Mouse (Mus musculus) ES-Bruce4 (cell line): ENCODE measurements around the gene Dyrk1b. TPM values are rescaled to one million over a fixed set of nuclear protein-coding genes. Genes with fewer than 3 reads are reported as not detected.

Experiments used
- H3K27ac ChIP-seq: 2 replicates; pipeline ENCODE4 v1.5.1; 2012; ENCODE audit warnings: low read length, inconsistent platforms; ENCODE audit not compliant: insufficient read depth
- H3K27me3 ChIP-seq: 2 replicates; pipeline ENCODE4 v1.6.1; 2012; ENCODE audit warnings: mild to moderate bottlenecking, low read length, inconsistent platforms; ENCODE audit not compliant: control insufficient read depth, poor library complexity, insufficient read depth, severe bottlenecking
- H3K36me3 ChIP-seq: 2 replicates; pipeline ENCODE4 v1.6.1; 2012; ENCODE audit warnings: inconsistent platforms, mild to moderate bottlenecking, low read length, moderate library complexity; ENCODE audit not compliant: control insufficient read depth, poor library complexity, insufficient read depth, severe bottlenecking
- H3K4me1 ChIP-seq: one replicate; pipeline ENCODE4 v1.8.1; 2011; ENCODE audit warnings: low read length; ENCODE audit not compliant: control insufficient read depth, insufficient read depth
- H3K4me3 ChIP-seq: 2 replicates; pipeline ENCODE4 v1.5.1; 2011; ENCODE audit warnings: low read depth, mild to moderate bottlenecking, low read length
- H3K9ac ChIP-seq: 2 replicates; pipeline ENCODE4 v1.6.1; 2012; ENCODE audit warnings: low read depth, mild to moderate bottlenecking, inconsistent platforms; ENCODE audit not compliant: poor library complexity, severe bottlenecking
- H3K9me3 ChIP-seq: replicated peaks from 2 replicates; pipeline ENCODE4 v1.6.1; 2012; ENCODE audit warnings: mild to moderate bottlenecking, low read length, inconsistent platforms; ENCODE audit not compliant: control insufficient read depth, poor library complexity, insufficient read depth, severe bottlenecking
- CTCF ChIP-seq: IDR thresholded peaks from one replicate; pipeline ENCODE4 v1.8.1; 2011; ENCODE audit warnings: low read depth, low read length
- EP300 ChIP-seq: IDR thresholded peaks from 2 replicates; pipeline ENCODE4 v1.6.1; 2011; ENCODE audit warnings: low read depth, low read length; ENCODE audit not compliant: insufficient read depth
- POLR2A ChIP-seq: IDR thresholded peaks from one replicate; pipeline ENCODE4 v1.8.1; 2011; ENCODE audit warnings: low read length; ENCODE audit not compliant: insufficient read depth
- polyA plus RNA-seq: library from polyadenylated mRNA; stranded (reverse); fragments of >200 nt; gene quantifications from 2 replicates; pipeline ENCODE4 v1.2.4, GENCODE M21; 2011; ENCODE audit warnings: low read depth; ENCODE audit not compliant: missing spikeins, insufficient read depth, insufficient read length

Gene Dyrk1b
- polyA plus RNA-seq, 1 experiment, result 9.5 TPM

- no peaks in the 10 kb centered on the region for H3K4me1 ChIP-seq
- H3K27ac ChIP-seq, result no peak overlapping the region
- no peaks in the 10 kb centered on the region for H3K9me3 ChIP-seq
- TF ChIP-seq EP300 (no peak), CTCF (no peak), POLR2A (no peak)
- no peak overlapping the region for H3K4me3 ChIP-seq
- no peaks in the 10 kb centered on the region for H3K36me3 ChIP-seq
- no peaks in the 10 kb centered on the region for H3K27me3 ChIP-seq
- no peak overlapping the region for H3K9ac ChIP-seq
These were observed 20.0 kb upstream of the Dyrk1b start for GRCm38 (mm10) chr7:28159292-28159691.

GRCm38 (mm10) chr7:28159893-28160292 lies 19.4 kb upstream of the Dyrk1b start:
- H3K27ac ChIP-seq, result no peak overlapping the region
- H3K36me3 ChIP-seq, result no peaks in the 10 kb centered on the region
- no peaks in the 10 kb centered on the region for H3K9me3 ChIP-seq
- H3K27me3 ChIP-seq, result no peaks in the 10 kb centered on the region
- no peak overlapping the region for H3K4me3 ChIP-seq
- H3K4me1 ChIP-seq, result no peaks in the 10 kb centered on the region
- TF ChIP-seq EP300, result no peak
- TF ChIP-seq POLR2A, result no peak
- TF ChIP-seq CTCF, result no peak
- no peak overlapping the region for H3K9ac ChIP-seq

GRCm38 (mm10) chr7:28161163-28161749 lies 18.0 kb upstream of the Dyrk1b start:
- Histone ChIP-seq H3K4me3 (no peak overlapping the region), H3K9me3 (no peaks in the 10 kb centered on the region), H3K27me3 (no peaks in the 10 kb centered on the region), H3K4me1 (no peaks in the 10 kb centered on the region), H3K9ac (no peak overlapping the region), H3K27ac (no peak overlapping the region), H3K36me3 (no peaks in the 10 kb centered on the region)
- TF ChIP-seq EP300, result no peak
- no peak for TF ChIP-seq CTCF
- no peak for TF ChIP-seq POLR2A

- H3K27ac ChIP-seq, result no peak overlapping the region
- no peaks in the 10 kb centered on the region for H3K36me3 ChIP-seq
- no peak for TF ChIP-seq POLR2A
- TF ChIP-seq EP300, result no peak
- peak; percentile 21 for TF ChIP-seq CTCF
- H3K9me3 ChIP-seq, result no peaks in the 10 kb centered on the region
- no peak overlapping the region for H3K4me3 ChIP-seq
- no peak overlapping the region for H3K9ac ChIP-seq
- no peaks in the 10 kb centered on the region for H3K4me1 ChIP-seq
- H3K27me3 ChIP-seq, result no peaks in the 10 kb centered on the region
These were observed 13.9 kb upstream of the Dyrk1b start for GRCm38 (mm10) chr7:28165406-28165805.

GRCm38 (mm10) chr7:28168320-28169115 lies 10.8 kb upstream of the Dyrk1b start:
- Histone ChIP-seq H3K9ac (peak overlapping the region; percentile 93), H3K4me1 (peaks cover 2% of the 10 kb centered on the region), H3K27me3 (no peaks in the 10 kb centered on the region), H3K4me3 (peak overlapping the region; percentile 94), H3K9me3 (no peaks in the 10 kb centered on the region), H3K27ac (no peak overlapping the region), H3K36me3 (no peaks in the 10 kb centered on the region)
- TF ChIP-seq POLR2A (no peak), CTCF (peak; percentile 76)
